Mouse (Mus musculus) kidney, adult 2 months (tissue): ENCODE measurements around the gene Wdr62.

Experiments used
- CTCF ChIP-seq: fragments of 200-500 bp; conservative IDR thresholded peaks from 2 replicates; pipeline ENCODE4 v1.5.1; 2011; ENCODE audit warnings: low read depth, mild to moderate bottlenecking, control low read depth, low read length, moderate library complexity, mixed read lengths; ENCODE audit not compliant: insufficient read depth, insufficient read length
- POLR2A ChIP-seq: fragments of 200-500 bp; IDR thresholded peaks from one replicate; pipeline ENCODE4 v1.6.1; 2011; ENCODE audit warnings: low read depth, low read length, control low read depth

- TF ChIP-seq POLR2A (no peak), CTCF (no peak)
Observed at GRCm38 (mm10) chr7:30328379-30328778, 48.2 kb upstream of the Wdr62 start.
